Mouse (Mus musculus) thymus, postnatal 36 days (tissue): ENCODE measurements around the gene Atg16l1.
"Not testable (repeated sequence)": the region's sequence is repeated elsewhere in the genome, so short reads cannot be mapped to it uniquely, and the experiment has no call there.

Source experiments
- DNase-seq, 2 experiments: peaks; one replicate each; pipeline ENCODE4 v3.0.0; 2022; ENCODE audit warnings: mixed read lengths in 2 of 2

The Atg16l1 gene

GRCm38 (mm10) chr1:87774845-87775244, 19.2 kb downstream of the Atg16l1 start:
- DNase-seq, result no peak

- DNase-seq, result no peak
Measured at GRCm38 (mm10) chr1:87779204-87779785, 23.6 kb downstream of the Atg16l1 start.

GRCm38 (mm10) chr1:87785703-87786102, 30.0 kb downstream of the Atg16l1 start:
- no peak for DNase-seq

GRCm38 (mm10) chr1:87786251-87786650, 30.6 kb downstream of the Atg16l1 start:
- no peak for DNase-seq

GRCm38 (mm10) chr1:87789665-87790064, 34.0 kb downstream of the Atg16l1 start:
- DNase-seq, result no peak

- DNase-seq, result no peak
Measured at GRCm38 (mm10) chr1:87792438-87793137, 36.9 kb downstream of the Atg16l1 start.

- DNase-seq, result no peak
Measured at GRCm38 (mm10) chr1:87793138-87793449, 37.4 kb downstream of the Atg16l1 start.

- no peak for DNase-seq
Measured at GRCm38 (mm10) chr1:87797702-87798101, 42.0 kb downstream of the Atg16l1 start.

GRCm38 (mm10) chr1:87798306-87798705, 42.6 kb downstream of the Atg16l1 start:
- DNase-seq, result no peak

GRCm38 (mm10) chr1:87803576-87803975, 47.9 kb downstream of the Atg16l1 start, which contains the start of gene Sag:
Gene Sag (plus strand): TSS chr1:87803680.
- no peak for DNase-seq

GRCm38 (mm10) chr1:87807751-87808150, 52.1 kb downstream of the Atg16l1 start:
- DNase-seq, result no peak

GRCm38 (mm10) chr1:87811391-87811790, 55.7 kb downstream of the Atg16l1 start:
- DNase-seq, result no peak

GRCm38 (mm10) chr1:87812061-87812460, 56.4 kb downstream of the Atg16l1 start:
- no peak for DNase-seq

GRCm38 (mm10) chr1:87813155-87813554, 57.5 kb downstream of the Atg16l1 start:
- no peak for DNase-seq

GRCm38 (mm10) chr1:87813681-87814080, 58.0 kb downstream of the Atg16l1 start:
- no peak for DNase-seq

GRCm38 (mm10) chr1:87824420-87824995, 68.8 kb downstream of the Atg16l1 start:
- DNase-seq, result no peak

GRCm38 (mm10) chr1:87825281-87825680, 69.6 kb downstream of the Atg16l1 start:
- no peak for DNase-seq

- DNase-seq, result no peak
Measured at GRCm38 (mm10) chr1:87825991-87826390, 70.3 kb downstream of the Atg16l1 start.

GRCm38 (mm10) chr1:87826474-87826873, 70.8 kb downstream of the Atg16l1 start:
- no peak for DNase-seq

GRCm38 (mm10) chr1:87827476-87827875, 71.8 kb downstream of the Atg16l1 start:
- DNase-seq, result not testable (repeated sequence)

- DNase-seq, result peak; percentile 77 to 86
Measured at GRCm38 (mm10) chr1:87828185-87828584, 72.5 kb downstream of the Atg16l1 start.

- DNase-seq, result peak; percentile 28 to 39
Measured at GRCm38 (mm10) chr1:87828926-87829580, 73.4 kb downstream of the Atg16l1 start.

- peak; percentile 58 to 69 for DNase-seq
Measured at GRCm38 (mm10) chr1:87829621-87830211, 74.0 kb downstream of the Atg16l1 start.
